Mouse (Mus musculus): ENCODE data around the gene Prkab1. TPM values are rescaled to one million over a fixed set of nuclear protein-coding genes. Genes with fewer than 3 reads are reported as not detected.

Gene Prkab1
- 55.4 and 60.1 TPM in 2 replicates for polyA plus RNA-seq (2015; fragmentation: Nextera tagmentation; extraction: Ambion mirVana)

- DNase-seq (ENCODE audit: low spot score): peak; percentile 96
Measured at GRCm38 (mm10) chr5:116024327-116024739, at the start of gene Prkab1. Gene Prkab1, minus strand, starts transcription at chr5:116024508.

DNA sequence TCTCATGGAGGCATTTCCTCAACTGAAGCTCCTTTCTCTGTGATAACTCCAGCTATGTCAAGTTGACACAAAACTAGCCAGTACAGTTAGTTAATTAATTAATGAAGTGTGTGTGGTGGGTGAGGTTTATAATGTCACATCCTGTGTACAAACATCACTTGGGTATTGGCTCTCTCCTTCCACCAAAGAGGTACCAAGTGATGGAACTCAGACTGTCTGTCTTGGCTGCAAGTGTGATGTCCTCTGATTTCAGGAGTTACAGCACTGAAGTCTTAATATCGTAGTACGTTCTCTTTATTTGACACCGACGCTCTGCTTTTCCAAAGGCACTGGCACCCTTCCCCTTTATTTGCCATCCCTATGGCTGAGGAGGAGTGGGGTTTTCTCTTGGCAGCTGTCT, 45.3 kb upstream of the Prkab1 start:
- DNase-seq (ENCODE audit: low spot score): no peak

GRCm38 (mm10) chr5:116052826-116053225, 28.5 kb upstream of the Prkab1 start:
- no peak for DNase-seq (ENCODE audit: low spot score)

- no peak for DNase-seq (ENCODE audit: low spot score)
Measured at GRCm38 (mm10) chr5:116052171-116052570, 27.9 kb upstream of the Prkab1 start.

DNA sequence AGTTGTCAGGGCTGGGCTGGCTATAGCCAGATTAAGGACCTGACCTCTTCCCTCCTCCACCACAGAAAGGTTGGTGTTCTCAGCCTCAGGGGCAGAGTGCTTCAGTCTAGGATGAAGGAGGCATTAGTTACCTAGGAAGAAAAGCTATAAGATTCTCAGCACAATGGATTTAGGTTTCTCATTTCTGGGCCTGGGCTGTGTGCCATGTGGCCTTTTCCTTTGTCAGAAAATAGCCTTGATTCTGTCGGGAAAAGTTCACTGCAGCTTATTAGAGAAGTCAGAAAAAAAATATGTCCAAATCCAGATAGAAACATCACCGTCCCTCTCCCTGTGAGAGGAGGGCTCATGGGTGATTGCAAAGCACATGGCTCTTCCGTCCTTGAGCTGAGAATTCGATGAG, 25.5 kb upstream of the Prkab1 start:
- DNase-seq (ENCODE audit: low spot score): no peak

DNA sequence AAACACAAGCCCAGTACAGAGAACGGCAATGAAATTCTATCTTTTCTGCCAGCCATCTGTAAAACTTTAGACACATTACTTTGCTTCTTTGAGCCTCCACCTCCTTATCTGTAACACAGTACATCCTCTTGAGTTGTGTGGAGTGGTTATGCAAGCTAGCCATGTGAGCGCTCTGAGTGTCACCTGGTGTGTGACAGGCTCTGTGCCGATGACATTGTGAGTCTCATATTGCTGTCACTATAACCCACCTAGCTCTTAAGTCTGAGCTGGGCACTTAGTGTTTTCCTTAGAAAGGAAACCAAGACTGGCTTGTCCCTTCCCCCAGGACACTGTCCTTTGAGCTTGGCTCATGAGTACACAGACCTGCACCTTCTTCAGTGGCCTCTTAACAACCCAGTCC, 24.0 kb upstream of the Prkab1 start:
- no peak for DNase-seq (ENCODE audit: low spot score)

- no peak for DNase-seq (ENCODE audit: low spot score)
Measured at GRCm38 (mm10) chr5:116046246-116046645, 21.9 kb upstream of the Prkab1 start.

- DNase-seq (ENCODE audit: low spot score): no peak
Measured at GRCm38 (mm10) chr5:116045581-116045980, 21.3 kb upstream of the Prkab1 start.

GRCm38 (mm10) chr5:116042241-116042640, 17.9 kb upstream of the Prkab1 start:
- no peak for DNase-seq (ENCODE audit: low spot score)

- DNase-seq (ENCODE audit: low spot score): peak; percentile 15
Measured at GRCm38 (mm10) chr5:116039706-116040105, 15.4 kb upstream of the Prkab1 start.

DNA sequence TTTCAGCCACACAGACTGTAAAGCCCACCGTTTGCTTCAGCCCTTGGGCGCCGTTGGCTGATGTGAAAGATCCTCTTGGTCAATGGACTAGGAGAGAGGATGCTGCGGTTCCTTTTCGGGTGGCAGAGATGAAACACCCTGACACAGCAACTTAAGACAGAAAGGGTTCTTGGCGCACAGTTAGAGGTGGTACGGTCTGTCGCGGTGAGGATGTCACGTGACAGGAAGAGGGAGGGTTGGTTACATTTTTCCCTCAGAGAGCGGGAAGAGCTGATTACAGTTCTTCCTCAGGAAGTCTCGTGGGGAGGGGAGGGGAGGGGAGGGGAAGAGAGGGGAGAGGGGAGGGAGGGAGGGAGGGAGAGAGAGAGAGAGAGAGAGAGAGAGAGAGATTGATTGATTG, 13.4 kb upstream of the Prkab1 start:
- no peak for DNase-seq (ENCODE audit: low spot score)

- DNase-seq (ENCODE audit: low spot score): no peak
Measured at GRCm38 (mm10) chr5:116036465-116036864, 12.2 kb upstream of the Prkab1 start.

DNA sequence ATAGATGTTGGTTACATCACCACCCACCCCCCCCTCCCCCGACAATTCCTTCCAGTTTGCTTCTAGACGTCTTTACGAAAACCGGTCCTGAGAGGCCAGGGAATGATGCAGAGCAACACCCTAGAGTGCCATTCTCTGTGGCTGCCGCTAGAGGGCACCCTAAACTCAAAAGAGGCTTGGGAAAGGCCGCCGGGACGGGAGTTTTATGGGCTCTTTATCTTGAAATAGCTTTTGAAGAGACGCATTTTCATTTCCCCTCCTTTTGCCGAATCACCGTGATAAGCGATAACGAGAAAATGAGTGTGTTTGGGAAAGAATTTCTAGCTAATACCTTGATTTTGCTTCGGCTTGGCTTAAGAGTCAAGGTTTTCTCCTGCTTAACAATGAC, 6.9 kb upstream of the Prkab1 start:
- peak; percentile 70 for DNase-seq (ENCODE audit: low spot score)

DNA sequence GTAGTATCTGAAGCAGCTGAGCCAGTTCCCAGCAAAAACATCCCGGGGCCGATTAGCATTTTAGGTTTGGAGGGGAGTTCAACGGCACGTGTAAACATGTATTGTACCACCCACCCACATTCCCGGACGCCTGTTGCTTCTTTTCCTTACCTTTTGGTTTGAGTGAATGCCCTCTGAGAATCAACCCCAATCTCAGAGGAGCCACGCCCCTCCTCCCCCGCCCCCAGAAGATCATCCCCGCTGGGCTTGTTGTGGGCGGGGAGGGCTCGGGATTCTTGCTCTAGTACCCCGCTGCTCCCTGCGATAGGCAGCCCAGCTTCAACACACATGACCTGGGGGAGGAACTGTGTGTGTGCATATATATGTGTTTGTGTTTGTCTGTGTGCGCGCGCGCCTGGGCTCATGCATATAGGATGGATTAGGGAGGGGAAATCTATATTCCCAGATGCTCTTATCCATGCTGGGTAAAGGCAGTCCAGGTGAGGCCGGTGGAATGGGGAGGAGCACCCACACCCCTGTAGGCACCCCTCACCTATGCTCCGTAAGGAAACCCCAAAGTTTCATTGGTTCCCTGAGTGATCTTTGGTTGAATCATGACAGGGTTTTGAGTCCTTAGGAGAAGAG, 6.4 kb upstream of the Prkab1 start:
- DNase-seq (ENCODE audit: low spot score): peak; percentile 10

- peak; percentile 83 for DNase-seq (ENCODE audit: low spot score)
Measured at GRCm38 (mm10) chr5:116029071-116029470, 4.8 kb upstream of the Prkab1 start.

- DNase-seq (ENCODE audit: low spot score): no peak
Measured at GRCm38 (mm10) chr5:116026561-116026960, 2.3 kb upstream of the Prkab1 start.

DNA sequence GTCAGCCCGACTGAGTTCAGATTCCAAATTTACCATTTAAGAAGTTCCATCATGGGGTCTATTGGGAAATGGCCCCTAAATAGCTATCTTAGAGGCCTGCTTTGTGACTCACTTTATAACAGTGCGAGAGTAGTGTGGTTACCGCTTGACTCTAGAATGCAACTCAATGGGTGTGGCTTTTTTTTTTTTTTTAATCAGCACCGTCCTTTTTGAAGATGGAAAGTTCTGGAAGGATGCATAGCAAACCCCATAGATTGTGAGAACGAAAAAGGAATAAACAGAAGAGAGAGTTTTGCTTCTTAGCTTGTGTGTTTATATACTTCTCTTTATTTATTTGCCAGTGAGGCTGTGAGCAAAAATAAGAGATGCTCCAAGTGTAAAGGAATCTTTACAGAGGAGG, 1.8 kb upstream of the Prkab1 start:
- no peak for DNase-seq (ENCODE audit: low spot score)

- no peak for DNase-seq (ENCODE audit: low spot score)
Measured at GRCm38 (mm10) chr5:116023821-116024284, 455 bp downstream of the Prkab1 start.

DNA sequence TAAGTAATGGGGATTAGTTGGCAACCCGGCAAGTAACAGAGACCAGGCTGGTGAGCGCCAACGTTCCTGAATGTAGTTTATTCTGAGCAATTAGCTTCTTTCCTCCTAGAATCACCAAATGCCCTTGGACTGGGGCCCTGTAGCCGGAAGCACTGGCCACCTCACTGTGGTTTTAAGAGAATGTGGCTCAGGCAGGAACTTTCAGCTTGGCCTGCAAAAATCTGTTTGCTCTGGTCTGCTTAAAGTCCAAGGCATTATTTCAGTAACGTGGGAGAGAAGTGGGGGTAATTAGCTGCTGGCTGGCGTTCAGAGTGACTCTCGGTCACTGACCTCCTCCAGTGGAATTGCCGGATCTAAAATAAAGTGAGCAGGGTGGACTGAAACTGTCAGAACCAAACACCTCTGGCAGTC, 1.1 kb downstream of the Prkab1 start:
- no peak for DNase-seq (ENCODE audit: low spot score)

- DNase-seq (ENCODE audit: low spot score): no peak
Measured at GRCm38 (mm10) chr5:116022658-116023200, 1.6 kb downstream of the Prkab1 start.

- DNase-seq (ENCODE audit: low spot score): no peak
Measured at GRCm38 (mm10) chr5:116022131-116022530, 2.2 kb downstream of the Prkab1 start.

GRCm38 (mm10) chr5:116021552-116021951, 2.8 kb downstream of the Prkab1 start:
- DNase-seq (ENCODE audit: low spot score): no peak

- DNase-seq (ENCODE audit: low spot score): no peak
Measured at GRCm38 (mm10) chr5:116019371-116019770, 4.9 kb downstream of the Prkab1 start.
